Mouse (Mus musculus) hindbrain, embryonic 16.5 days (tissue): Measurements from ENCODE around the gene Rhbdd3. TPM values are rescaled to one million over a fixed set of nuclear protein-coding genes. Genes with fewer than 3 reads are reported as not detected.

ENCODE experiments used
- ATAC-seq: fragments of 200-750 bp; cut with Nextera tagmentation; 2 replicates; pipeline ENCODE4 v1.8.0; 2017; ENCODE audit warnings: moderate TSS enrichment, moderate library complexity
- H3K27ac ChIP-seq: fragments of 300-500 bp; sonication (generic); 2 replicates; pipeline ENCODE4 v1.5.1; 2014; ENCODE audit warnings: low read depth, mild to moderate bottlenecking, control low read depth, low read length, moderate library complexity
- H3K27me3 ChIP-seq: fragments of 300-500 bp; sonication (generic); replicated peaks from 2 replicates; pipeline ENCODE4 v1.6.1; 2014; ENCODE audit warnings: low read length; ENCODE audit not compliant: control insufficient read depth, insufficient read depth
- H3K36me3 ChIP-seq: fragments of 300-500 bp; sonication (generic); 2 replicates; pipeline ENCODE4 v1.6.1; 2014; ENCODE audit warnings: mild to moderate bottlenecking, low read length, moderate library complexity, mixed read lengths; ENCODE audit not compliant: control insufficient read depth, insufficient read depth
- H3K4me1 ChIP-seq: fragments of 300-500 bp; sonication (generic); 2 replicates; pipeline ENCODE4 v1.6.1; 2014; ENCODE audit warnings: low read depth, low read length; ENCODE audit not compliant: control insufficient read depth, insufficient read depth
- H3K4me2 ChIP-seq: fragments of 300-500 bp; sonication (generic); 2 replicates; pipeline ENCODE4 v1.6.1; 2014; ENCODE audit warnings: mild to moderate bottlenecking, low read length, control low read depth, moderate library complexity
- H3K4me3 ChIP-seq: fragments of 300-500 bp; sonication (generic); 2 replicates; pipeline ENCODE4 v1.5.1; 2014; ENCODE audit warnings: mild to moderate bottlenecking, low read length, control low read depth, moderate library complexity
- H3K9ac ChIP-seq: fragments of 300-500 bp; sonication (generic); 2 replicates; pipeline ENCODE4 v1.6.1; 2014; ENCODE audit warnings: low read depth, mild to moderate bottlenecking, control low read depth, low read length, moderate library complexity
- H3K9me3 ChIP-seq: fragments of 300-500 bp; sonication (generic); 2 replicates; pipeline ENCODE4 v1.6.1; 2014; ENCODE audit warnings: mild to moderate bottlenecking, low read length, moderate library complexity; ENCODE audit not compliant: control insufficient read depth
- WGBS: fragments of 180-500 bp; shearing (Covaris S2); extraction: QIAGEN DNeasy Blood & Tissue Kit; methylation state at CpG from one replicate; pipeline ENCODE4 v1.1.7; 2014; 5-methylcytosine and 5-hydroxymethylcytosine counted together
- polyA plus RNA-seq: library from polyadenylated mRNA; unstranded; fragments of >200 nt; fragmentation: Nextera tagmentation; extraction: Ambion mirVana; gene quantifications from 2 replicates; pipeline ENCODE4 v1.2.1, GENCODE M21; 2015

The Rhbdd3 gene
- polyA plus RNA-seq, 1 experiment from 2014 or later: 45.0 TPM

DNA sequence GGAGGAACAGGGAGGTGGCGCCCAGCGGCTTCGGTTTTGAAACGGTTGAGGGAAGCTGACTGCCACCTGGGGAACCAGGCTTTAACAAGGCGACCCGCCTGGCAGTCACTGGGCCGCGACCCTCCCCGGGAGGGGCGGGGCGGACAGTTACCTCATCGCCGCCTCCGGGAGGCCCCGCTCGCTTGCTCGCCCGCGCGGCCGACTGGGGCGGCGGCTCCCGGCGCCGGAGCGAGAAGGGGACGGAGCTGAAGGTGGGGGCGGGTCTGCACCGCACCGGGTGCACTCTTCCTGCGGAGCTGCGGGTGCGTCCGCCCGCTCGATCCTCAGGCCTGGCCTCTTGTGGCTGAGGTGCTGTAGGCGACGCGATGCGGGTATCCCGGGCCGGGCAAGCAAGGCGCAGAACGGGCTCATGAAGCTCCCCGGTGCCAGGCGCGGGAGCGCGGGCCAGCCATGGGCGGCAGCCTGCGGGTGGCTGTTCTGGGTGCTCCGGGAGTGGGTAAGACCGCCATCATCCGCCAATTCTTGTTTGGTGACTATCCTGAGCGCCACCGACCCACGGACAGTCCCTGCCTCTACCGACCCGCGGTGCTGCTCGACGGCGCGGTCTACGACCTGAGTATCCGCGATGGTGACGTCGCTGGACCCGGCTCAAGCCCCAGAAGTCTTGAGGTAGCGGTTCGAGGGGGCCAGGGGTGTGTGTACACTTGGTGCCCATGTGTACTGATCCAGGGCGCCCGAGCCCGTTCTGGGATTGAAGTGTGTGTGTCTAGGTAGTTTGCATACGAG, 40.7 kb upstream of the Rhbdd3 start, which contains the start of gene Rasl10a:
TSS of gene Rasl10a (plus strand) at position 273 of the 786 bp plus-strand sequence.
- peak; percentile 9; the same call in 1 of the 2 replicates for ATAC-seq
- Histone ChIP-seq H3K4me2 (peak within 1 kb of the TSS; percentile 92), H3K36me3 (0 out of 2 replicates have a peak, but pooled peaks cover 4% of the 10 kb centered on the region), H3K27me3 (peaks cover 49% of the 10 kb centered on the region), H3K9ac (peak within 1 kb of the TSS; percentile 68), H3K4me1 (peaks cover 30% of the 10 kb centered on the region), H3K9me3 (no peaks in the 10 kb centered on the region), H3K27ac (no peak within 1 kb of the TSS), H3K4me3 (peak within 1 kb of the TSS; percentile 50)
- WGBS: 1% methylated on average over 74 of the region's 77 CpGs

GRCm38 (mm10) chr11:5058783-5059182, 39.9 kb upstream of the Rhbdd3 start:
- 32% methylated on average over 9 of the region's 9 CpGs for WGBS
- Histone ChIP-seq H3K4me2 (no peak overlapping the region), H3K36me3 (0 out of 2 replicates have a peak, but pooled peaks cover 4% of the 10 kb centered on the region), H3K4me1 (peaks cover 38% of the 10 kb centered on the region), H3K9me3 (no peaks in the 10 kb centered on the region), H3K4me3 (no peak overlapping the region), H3K27ac (no peak overlapping the region), H3K9ac (no peak overlapping the region), H3K27me3 (peaks cover 55% of the 10 kb centered on the region)
- no peak for ATAC-seq

GRCm38 (mm10) chr11:5059230-5059629, 39.5 kb upstream of the Rhbdd3 start:
- WGBS: 24% methylated on average over 14 of the region's 14 CpGs
- Histone ChIP-seq H3K36me3 (0 out of 2 replicates have a peak, but pooled peaks cover 4% of the 10 kb centered on the region), H3K27ac (no peak overlapping the region), H3K9me3 (no peaks in the 10 kb centered on the region), H3K9ac (no peak overlapping the region), H3K4me3 (no peak overlapping the region), H3K4me1 (peaks cover 42% of the 10 kb centered on the region), H3K4me2 (no peak overlapping the region), H3K27me3 (peaks cover 55% of the 10 kb centered on the region)
- ATAC-seq: no peak

GRCm38 (mm10) chr11:5059704-5060156, 39.0 kb upstream of the Rhbdd3 start:
- Histone ChIP-seq H3K27ac (no peak overlapping the region), H3K36me3 (0 out of 2 replicates have a peak, but pooled peaks cover 4% of the 10 kb centered on the region), H3K9ac (no peak overlapping the region), H3K9me3 (no peaks in the 10 kb centered on the region), H3K4me3 (no peak overlapping the region), H3K4me2 (no peak overlapping the region), H3K4me1 (peaks cover 47% of the 10 kb centered on the region), H3K27me3 (peaks cover 55% of the 10 kb centered on the region)
- 10% methylated on average over 27 of the region's 27 CpGs for WGBS
- ATAC-seq: no peak

GRCm38 (mm10) chr11:5060756-5061412, 37.8 kb upstream of the Rhbdd3 start:
- peaks cover 54% of the 10 kb centered on the region for H3K27me3 ChIP-seq
- H3K27ac ChIP-seq: no peak overlapping the region
- peak overlapping the region; percentile 60 for H3K4me2 ChIP-seq
- H3K9ac ChIP-seq: no peak overlapping the region; the same call in 1 of the 2 replicates
- peaks cover 48% of the 10 kb centered on the region for H3K4me1 ChIP-seq
- 54% methylated on average over 26 of the region's 28 CpGs for WGBS
- peak overlapping the region; percentile 33; the same call in 1 of the 2 replicates for H3K4me3 ChIP-seq
- no peaks in the 10 kb centered on the region for H3K9me3 ChIP-seq
- H3K36me3 ChIP-seq: 0 out of 2 replicates have a peak, but pooled peaks cover 4% of the 10 kb centered on the region
- ATAC-seq: no peak

GRCm38 (mm10) chr11:5061413-5062139, 37.1 kb upstream of the Rhbdd3 start:
- Histone ChIP-seq H3K27me3 (peaks cover 51% of the 10 kb centered on the region), H3K4me2 (peak overlapping the region; percentile 60), H3K9ac (peak overlapping the region; percentile 44), H3K4me3 (peak overlapping the region; percentile 33), H3K4me1 (peaks cover 48% of the 10 kb centered on the region), H3K36me3 (0 out of 2 replicates have a peak, but pooled peaks cover 4% of the 10 kb centered on the region), H3K9me3 (no peaks in the 10 kb centered on the region), H3K27ac (no peak overlapping the region)
- ATAC-seq: peak; percentile 1; the same call in 1 of the 2 replicates
- WGBS: 7% methylated on average over 60 of the region's 62 CpGs

GRCm38 (mm10) chr11:5062326-5062725, 36.4 kb upstream of the Rhbdd3 start:
- 0 out of 2 replicates have a peak, but pooled peaks cover 4% of the 10 kb centered on the region for H3K36me3 ChIP-seq
- peak overlapping the region; percentile 33 for H3K4me3 ChIP-seq
- peaks cover 44% of the 10 kb centered on the region for H3K27me3 ChIP-seq
- H3K4me1 ChIP-seq: peaks cover 48% of the 10 kb centered on the region
- no peak for ATAC-seq
- WGBS: 20% methylated on average over 13 of the region's 13 CpGs
- H3K27ac ChIP-seq: no peak overlapping the region
- H3K4me2 ChIP-seq: peak overlapping the region; percentile 60
- H3K9ac ChIP-seq: no peak overlapping the region
- no peaks in the 10 kb centered on the region for H3K9me3 ChIP-seq

GRCm38 (mm10) chr11:5062860-5063505, 35.7 kb upstream of the Rhbdd3 start:
- Histone ChIP-seq H3K4me1 (peaks cover 45% of the 10 kb centered on the region), H3K9ac (no peak overlapping the region), H3K9me3 (no peaks in the 10 kb centered on the region), H3K36me3 (peaks cover 7% of the 10 kb centered on the region), H3K27me3 (peaks cover 43% of the 10 kb centered on the region), H3K27ac (no peak overlapping the region), H3K4me3 (0 out of 2 replicates have a peak overlapping the region, but pooled peaks have one; percentile 6), H3K4me2 (peak overlapping the region; percentile 90; the same call in 1 of the 2 replicates)
- WGBS: 66% methylated on average over 13 of the region's 13 CpGs
- ATAC-seq: no peak
